Mouse (Mus musculus) stomach, postnatal 0 days (tissue): Measurements from ENCODE around the gene Wdr6. TPM values are rescaled to one million over a fixed set of nuclear protein-coding genes. Genes with fewer than 3 reads are reported as not detected.
"Not testable (repeated sequence)": the region's sequence is repeated elsewhere in the genome, so short reads cannot be mapped to it uniquely, and the experiment has no call there.

Experiments used
- ATAC-seq: fragments of 200-750 bp; cut with Nextera tagmentation; 2 replicates; pipeline ENCODE4 v1.8.0; 2017; ENCODE audit not compliant: low FRiP score, low TSS enrichment
- DNase-seq: peaks from one replicate; pipeline ENCODE4 v3.0.0-alpha.2; 2016; ENCODE audit warnings: low spot score
- H3K27ac ChIP-seq: fragments of 300-500 bp; sonication (generic); replicated peaks from 2 replicates; pipeline ENCODE4 v1.5.1; 2014; ENCODE audit warnings: mild to moderate bottlenecking, control low read depth
- H3K27me3 ChIP-seq: fragments of 300-500 bp; sonication (generic); 2 replicates; pipeline ENCODE4 v1.6.1; 2014; ENCODE audit warnings: low read length; ENCODE audit not compliant: control insufficient read depth, insufficient read depth
- H3K36me3 ChIP-seq: fragments of 300-500 bp; sonication (generic); 2 replicates; pipeline ENCODE4 v1.6.1; 2014; ENCODE audit warnings: low read length, mixed read lengths; ENCODE audit not compliant: control insufficient read depth, insufficient read depth
- H3K4me1 ChIP-seq: fragments of 300-500 bp; sonication (generic); replicated peaks from 2 replicates; pipeline ENCODE4 v1.6.1; 2014; ENCODE audit warnings: antibody characterized with exemption; ENCODE audit not compliant: control insufficient read depth, insufficient read depth
- H3K4me2 ChIP-seq: fragments of 300-500 bp; sonication (generic); replicated peaks from 2 replicates; pipeline ENCODE4 v1.6.1; 2014; ENCODE audit warnings: low read depth, mild to moderate bottlenecking, control low read depth, moderate library complexity
- H3K4me3 ChIP-seq: fragments of 300-500 bp; sonication (generic); 2 replicates; pipeline ENCODE4 v1.5.1; 2014; ENCODE audit warnings: low read depth, low read length, control low read depth
- H3K9ac ChIP-seq: fragments of 300-500 bp; sonication (generic); 2 replicates; pipeline ENCODE4 v1.6.1; 2014; ENCODE audit warnings: mild to moderate bottlenecking, low read length, control low read depth, mixed read lengths
- H3K9me3 ChIP-seq: fragments of 300-500 bp; sonication (generic); 2 replicates; pipeline ENCODE4 v1.6.1; 2016; ENCODE audit warnings: low read length; ENCODE audit not compliant: control insufficient read depth
- CTCF ChIP-seq: IDR thresholded peaks from 2 replicates; pipeline ENCODE4 v1.5.1; 2016; ENCODE audit warnings: antibody characterized with exemption, low read depth, mild to moderate bottlenecking, moderate library complexity
- EP300 ChIP-seq: optimal IDR thresholded peaks from 2 replicates; pipeline ENCODE3; 2016; ENCODE audit warnings: antibody characterized with exemption
- whole genome bisulfite sequencing: fragments of 180-500 bp; shearing (Covaris S2); extraction: QIAGEN DNeasy Blood & Tissue Kit; methylation state at CpG from one replicate; pipeline ENCODE4 v1.1.7; 2014; 5-methylcytosine and 5-hydroxymethylcytosine counted together
- polyA plus RNA-seq: library from polyadenylated mRNA; unstranded; fragments of >200 nt; fragmentation: Nextera tagmentation; extraction: Ambion mirVana; gene quantifications from 2 replicates; pipeline ENCODE4 v1.2.1, GENCODE M21; 2015

Wdr6 gene
- polyA plus RNA-seq: 23.2 and 25.5 TPM in 2 replicates

DNA sequence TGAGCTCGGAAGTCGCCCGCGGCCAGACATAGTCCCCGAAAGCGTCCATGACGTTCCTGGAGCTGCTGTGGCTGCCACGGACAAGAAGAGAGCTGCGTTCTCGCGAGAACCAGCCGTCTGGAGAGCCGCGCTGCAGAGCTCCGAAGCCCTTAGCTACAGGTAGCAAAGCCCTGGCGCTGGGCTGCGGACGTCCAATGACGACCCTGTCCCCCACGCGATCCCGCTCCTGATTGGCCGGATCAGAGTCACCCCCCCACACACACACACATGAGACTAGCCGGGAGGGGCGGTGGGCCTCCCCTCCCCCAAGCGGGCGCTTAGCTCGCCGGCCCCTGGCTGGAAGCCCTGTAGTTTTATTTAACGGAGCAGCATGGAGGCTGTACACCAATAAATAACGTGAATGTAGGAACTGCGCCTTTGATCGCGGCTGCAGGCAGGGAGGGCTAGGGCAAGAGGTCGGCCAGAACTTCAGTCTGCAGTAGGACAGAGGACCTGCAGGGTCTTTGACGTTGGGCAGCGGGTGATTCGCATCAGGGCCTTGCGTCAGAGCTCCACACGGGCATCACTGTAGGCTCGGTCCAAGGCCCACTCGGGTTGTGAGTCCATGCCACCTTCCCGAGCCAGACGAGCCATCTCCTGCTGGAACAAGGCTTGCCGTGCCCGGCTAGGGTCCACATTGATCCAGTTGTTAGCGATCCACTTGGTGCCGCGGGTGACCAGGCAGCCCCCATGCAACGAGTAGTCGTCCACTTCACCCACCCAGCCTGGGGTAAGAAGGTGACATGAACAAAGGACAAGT lies at the start of gene Wdr6:
Wdr6 (minus strand) TSS at position 195 of the 799 bp plus-strand sequence.
- ATAC-seq: peak; percentile 94
- TF ChIP-seq EP300 (peak; percentile 96), CTCF (0 out of 2 replicates have a peak, but pooled peaks have one; percentile 16)
- Histone ChIP-seq H3K4me1 (0 out of 2 replicates have a peak, but pooled peaks cover 2% of the 10 kb centered on the region), H3K4me2 (peak within 1 kb of the TSS; percentile 78), H3K27ac (peak within 1 kb of the TSS; percentile 86), H3K4me3 (peak within 1 kb of the TSS; percentile 50), H3K9me3 (no peaks in the 10 kb centered on the region), H3K36me3 (peaks cover 2% of the 10 kb centered on the region; the same call in 1 of the 2 replicates), H3K9ac (peak within 1 kb of the TSS; percentile 85), H3K27me3 (no peaks in the 10 kb centered on the region)
- WGBS: 4% methylated on average over 51 of the region's 51 CpGs
- DNase-seq: peak; percentile 93

DNA sequence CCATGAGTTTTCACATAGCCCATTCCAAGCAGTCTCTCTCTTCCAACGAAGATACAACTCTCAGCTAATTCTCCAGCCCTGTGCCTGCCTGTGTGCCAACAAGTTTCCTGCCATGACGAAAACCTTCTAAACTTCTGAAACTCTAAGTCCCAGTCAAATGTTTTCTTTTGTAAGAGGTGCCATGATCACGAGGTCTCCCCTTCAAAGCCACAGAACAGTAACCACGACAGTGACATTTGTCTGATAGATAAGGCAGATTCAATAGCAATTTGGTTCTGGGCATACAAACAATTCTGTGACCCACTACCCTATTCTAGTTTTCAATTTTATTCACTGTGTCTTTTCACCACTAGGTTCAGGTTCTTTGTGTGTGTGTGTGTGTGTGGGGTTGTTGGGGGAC lies 49.6 kb upstream of the Wdr6 start:
- ATAC-seq: no peak
- H3K4me2 ChIP-seq: no peak overlapping the region
- no peak overlapping the region for H3K27ac ChIP-seq
- no peaks in the 10 kb centered on the region for H3K27me3 ChIP-seq
- H3K4me1 ChIP-seq: no peaks in the 10 kb centered on the region
- H3K9me3 ChIP-seq: no peaks in the 10 kb centered on the region
- no peak for DNase-seq
- TF ChIP-seq CTCF (no peak), EP300 (no peak)
- no peak overlapping the region for H3K4me3 ChIP-seq
- H3K36me3 ChIP-seq: no peaks in the 10 kb centered on the region; the same call in 1 of the 2 replicates
- no peak overlapping the region for H3K9ac ChIP-seq
- whole genome bisulfite sequencing: 64% methylated on average over 4 of the region's 4 CpGs

DNA sequence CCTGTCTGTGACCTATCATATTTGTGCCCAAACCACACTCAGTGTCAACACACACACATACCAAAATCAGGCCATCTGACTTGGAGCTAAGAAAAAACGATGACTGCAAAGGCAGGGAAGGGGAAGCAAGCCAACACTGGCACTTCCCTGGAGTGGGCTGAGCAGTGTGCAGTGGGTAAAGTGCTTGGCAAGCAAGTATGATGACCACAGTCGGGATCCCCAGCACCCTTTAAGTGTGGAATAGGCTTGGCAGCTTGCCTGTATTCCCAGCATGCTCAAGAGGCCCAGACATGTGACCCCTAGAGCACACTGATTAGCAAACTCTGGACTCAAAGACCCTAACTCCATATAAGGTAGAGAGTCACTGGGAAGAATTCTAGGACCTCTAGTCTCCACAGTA lies 48.0 kb upstream of the Wdr6 start:
- Histone ChIP-seq H3K4me2 (no peak overlapping the region), H3K36me3 (no peaks in the 10 kb centered on the region; the same call in 1 of the 2 replicates), H3K4me1 (no peaks in the 10 kb centered on the region), H3K27ac (no peak overlapping the region), H3K9me3 (no peaks in the 10 kb centered on the region), H3K9ac (no peak overlapping the region), H3K27me3 (no peaks in the 10 kb centered on the region), H3K4me3 (no peak overlapping the region)
- no peak for DNase-seq
- 0 out of 2 replicates have a peak, but pooled peaks have one; percentile 35 for ATAC-seq
- WGBS: 49% methylated on average over 2 of the region's 2 CpGs
- TF ChIP-seq CTCF: no peak
- TF ChIP-seq EP300: no peak

DNA sequence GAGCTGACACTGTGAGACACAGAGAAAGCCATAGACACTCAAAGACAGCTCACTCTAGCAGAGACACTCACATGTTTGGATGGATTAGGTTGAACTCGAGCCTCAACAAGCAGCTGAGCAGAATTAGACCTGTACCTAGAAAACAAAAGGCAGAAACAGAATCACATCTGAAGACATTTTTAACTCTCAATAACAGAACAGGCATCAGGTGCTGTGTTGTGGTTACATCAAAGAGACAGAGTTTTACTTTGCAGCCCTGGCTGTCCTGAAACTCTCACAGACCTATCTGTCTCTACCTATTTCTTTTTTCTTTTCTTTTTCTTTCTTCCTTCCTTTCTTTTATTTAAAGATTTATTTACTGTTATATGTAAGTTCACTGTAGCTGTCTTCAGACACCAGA lies 38.8 kb upstream of the Wdr6 start:
- DNase-seq (no peak), ATAC-seq (no peak)
- no peak overlapping the region for H3K27ac ChIP-seq
- TF ChIP-seq CTCF (no peak), EP300 (no peak)
- peaks cover 10% of the 10 kb centered on the region for H3K36me3 ChIP-seq
- no peak overlapping the region for H3K4me2 ChIP-seq
- no peak overlapping the region for H3K4me3 ChIP-seq
- no peaks in the 10 kb centered on the region for H3K27me3 ChIP-seq
- no peaks in the 10 kb centered on the region for H3K4me1 ChIP-seq
- WGBS: 82% methylated on average over 1 of the region's 1 CpGs
- no peak overlapping the region for H3K9ac ChIP-seq
- no peaks in the 10 kb centered on the region for H3K9me3 ChIP-seq

DNA sequence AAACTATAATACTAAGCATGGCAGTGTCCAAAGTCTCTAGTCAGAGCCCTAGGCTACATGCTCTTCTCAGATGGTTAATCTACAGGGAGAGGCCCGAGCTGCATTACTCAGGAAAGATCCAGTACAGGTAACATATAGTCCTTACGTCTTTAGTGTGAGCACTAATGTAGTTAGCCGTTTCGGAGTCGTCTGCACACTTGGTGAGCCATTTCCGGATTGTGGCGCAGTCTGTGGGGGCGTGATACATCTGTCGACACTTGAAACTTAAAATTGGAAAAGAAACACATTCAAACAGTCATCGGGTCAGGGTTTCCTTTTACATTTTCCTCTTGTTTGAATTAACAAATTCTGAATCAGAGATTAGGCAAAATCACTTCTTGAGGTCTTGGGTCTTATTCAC lies 32.9 kb upstream of the Wdr6 start:
- Histone ChIP-seq H3K4me2 (no peak overlapping the region), H3K27ac (no peak overlapping the region), H3K4me3 (no peak overlapping the region), H3K36me3 (peaks cover 32% of the 10 kb centered on the region; the same call in 1 of the 2 replicates), H3K9me3 (no peaks in the 10 kb centered on the region), H3K9ac (no peak overlapping the region), H3K27me3 (no peaks in the 10 kb centered on the region), H3K4me1 (no peaks in the 10 kb centered on the region)
- DNase-seq: no peak
- WGBS: 96% methylated on average over 10 of the region's 10 CpGs
- TF ChIP-seq CTCF: no peak
- no peak for ATAC-seq

DNA sequence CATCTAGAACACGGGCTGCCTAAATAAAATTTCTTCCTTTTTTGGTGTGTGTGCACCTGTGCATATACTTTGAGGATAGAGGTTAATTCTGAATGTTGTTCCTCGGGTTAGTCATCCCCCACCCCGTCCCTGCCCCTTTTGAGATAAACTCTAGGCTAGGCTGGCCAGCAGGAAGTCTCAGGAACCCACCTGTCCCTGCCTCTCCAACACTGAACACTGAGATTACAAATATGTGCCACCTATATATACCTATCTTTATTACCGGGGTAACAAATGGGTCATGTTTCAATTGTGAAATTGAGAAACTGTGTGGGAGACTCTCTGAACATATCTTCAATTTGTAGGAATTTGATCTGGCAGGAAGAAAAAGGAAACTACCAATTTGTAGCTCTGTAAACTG lies 30.4 kb upstream of the Wdr6 start:
- peaks cover 34% of the 10 kb centered on the region for H3K36me3 ChIP-seq
- no peak overlapping the region for H3K27ac ChIP-seq
- TF ChIP-seq EP300 (no peak), CTCF (no peak)
- no peak overlapping the region for H3K4me3 ChIP-seq
- H3K27me3 ChIP-seq: no peaks in the 10 kb centered on the region
- DNase-seq (no peak), ATAC-seq (0 out of 2 replicates have a peak, but pooled peaks have one; percentile 40)
- no peak overlapping the region for H3K4me2 ChIP-seq
- 86% methylated on average over 4 of the region's 4 CpGs for WGBS
- H3K9ac ChIP-seq: no peak overlapping the region
- no peaks in the 10 kb centered on the region for H3K4me1 ChIP-seq
- H3K9me3 ChIP-seq: no peaks in the 10 kb centered on the region

DNA sequence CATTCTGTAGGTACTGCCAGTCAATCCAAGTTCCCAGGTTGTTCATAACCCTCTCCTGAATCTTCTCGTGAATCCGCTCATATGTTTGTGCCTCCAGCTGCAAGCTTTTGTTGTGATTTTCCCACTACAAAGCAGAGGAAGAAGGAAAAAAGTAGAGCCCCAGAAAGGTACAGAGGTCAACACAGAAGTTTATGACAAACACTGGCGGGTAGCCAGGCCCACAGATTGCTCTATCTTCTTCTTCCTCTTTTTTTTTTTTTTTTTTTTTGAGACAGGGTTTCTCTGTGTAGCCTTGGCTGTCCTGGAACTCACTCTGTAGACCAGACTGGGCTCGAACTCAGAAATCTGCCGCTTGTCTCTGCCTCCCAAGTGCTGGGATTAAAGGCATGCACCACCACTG lies 29.4 kb upstream of the Wdr6 start:
- H3K4me3 ChIP-seq, H3K9me3 ChIP-seq, H3K27ac ChIP-seq, H3K4me1 ChIP-seq, ATAC-seq, H3K4me2 ChIP-seq, DNase-seq, H3K27me3 ChIP-seq, H3K9ac ChIP-seq: not testable (repeated sequence)
- WGBS: 91% methylated on average over 5 of the region's 5 CpGs
- peaks cover 37% of the 10 kb centered on the region for H3K36me3 ChIP-seq
